Comparison of ENCODE assay signal across 16 mouse cellular contexts in genomic region chr8:46421515-46421914, GRCm38 (mm10). TPM values are rescaled to one million over a fixed set of nuclear protein-coding genes. Genes with fewer than 3 reads are reported as not detected.
A peak's percentile ranks its signal among the peaks of the same experiment; 100 is the strongest.
DNase-seq lines count a peak whose midpoint lies in the region; ATAC-seq and TF ChIP-seq lines count a peak whose summit lies in the region.
"Had no signal": no experiment of that assay in that cellular context is flagged by ENCODE, and none has a peak within 500 bp of the region (broad histone marks: within the 10 kb centered on the region; RNA-seq: fewer than 3 reads in every experiment).

No protein-coding gene starts in this region.

- no peak overlapping the region for H3K4me2 ChIP-seq in lung, embryonic 14.5 days
- H3K4me2 ChIP-seq in heart, embryonic 12.5 days, result no peak overlapping the region
- H3K4me2 ChIP-seq in forebrain, embryonic 14.5 days (ENCODE audit: low read length), result no peak overlapping the region
- no peak overlapping the region for H3K4me2 ChIP-seq in kidney, embryonic 14.5 days (replicated peaks; ENCODE audit: low read depth, low read length)
- H3K4me2 ChIP-seq: embryonic facial prominence, embryonic 15.5 days; hindbrain, embryonic 14.5 days; intestine, embryonic 15.5 days; kidney, embryonic 15.5 days; limb, embryonic 15.5 days; midbrain, embryonic 15.5 days had no signal

- H3K4me3 ChIP-seq in lung, embryonic 14.5 days (ENCODE audit: low read depth, low read length), result no peak overlapping the region
- no peak overlapping the region for H3K4me3 ChIP-seq in lung, adult 2 months (replicated peaks; ENCODE audit: extremely low read depth, low read depth, low read length)
- H3K4me3 ChIP-seq in heart, embryonic 12.5 days, result no peak overlapping the region
- H3K4me3 ChIP-seq in forebrain, embryonic 14.5 days (ENCODE audit: low read depth, low read length), result no peak overlapping the region
- no peak overlapping the region for H3K4me3 ChIP-seq in kidney, embryonic 14.5 days (ENCODE audit: low read length)
- H3K4me3 ChIP-seq: embryonic facial prominence, embryonic 15.5 days; intestine, embryonic 15.5 days; kidney, embryonic 15.5 days; limb, embryonic 15.5 days; midbrain, embryonic 15.5 days had no signal

- no peak for ATAC-seq in lung, embryonic 14.5 days (ENCODE audit: insufficient read depth)
- ATAC-seq in heart, embryonic 12.5 days (ENCODE audit: insufficient number of reproducible peaks, low FRiP score), result peak; percentile 69
- ATAC-seq in forebrain, embryonic 14.5 days, result no peak
- ATAC-seq in kidney, embryonic 14.5 days (ENCODE audit: low FRiP score, low TSS enrichment), result no peak
- ATAC-seq: intestine, embryonic 15.5 days; midbrain, embryonic 15.5 days had no signal

- no peak for TF ChIP-seq CTCF in lung, embryonic 14.5 days (IDR thresholded peaks at IDR 0.05; ENCODE audit: low read depth)
- no peak for TF ChIP-seq CTCF in lung, adult 2 months (IDR thresholded peaks at IDR 0.05; ENCODE audit: insufficient read depth, low read length)

- no peaks in the 10 kb centered on the region for H3K36me3 ChIP-seq in lung, embryonic 14.5 days (ENCODE audit: insufficient read depth)
- H3K36me3 ChIP-seq in heart, embryonic 12.5 days, result no peaks in the 10 kb centered on the region
- no peaks in the 10 kb centered on the region for H3K36me3 ChIP-seq in forebrain, embryonic 14.5 days (ENCODE audit: control insufficient read depth, insufficient read depth, low read length)
- no peaks in the 10 kb centered on the region for H3K36me3 ChIP-seq in kidney, embryonic 14.5 days (ENCODE audit: control insufficient read depth, insufficient read depth, low read length)
- H3K36me3 ChIP-seq: embryonic facial prominence, embryonic 15.5 days; intestine, embryonic 15.5 days; kidney, embryonic 15.5 days; limb, embryonic 15.5 days; midbrain, embryonic 15.5 days had no signal

- no peaks in the 10 kb centered on the region for H3K4me1 ChIP-seq in lung, embryonic 14.5 days (ENCODE audit: insufficient read depth)
- no peaks in the 10 kb centered on the region for H3K4me1 ChIP-seq in lung, adult 2 months (ENCODE audit: control insufficient read depth, insufficient read depth, low read length)
- peaks cover 14% of the 10 kb centered on the region for H3K4me1 ChIP-seq in heart, embryonic 12.5 days (replicated peaks)
- H3K4me1 ChIP-seq in forebrain, embryonic 14.5 days (ENCODE audit: control insufficient read depth, insufficient read depth, low read length), result no peaks in the 10 kb centered on the region
- H3K4me1 ChIP-seq in kidney, embryonic 14.5 days (ENCODE audit: control insufficient read depth, insufficient read depth, low read length), result no peaks in the 10 kb centered on the region
- H3K4me1 ChIP-seq: embryonic facial prominence, embryonic 15.5 days; intestine, embryonic 15.5 days; kidney, embryonic 15.5 days; limb, embryonic 15.5 days; midbrain, embryonic 15.5 days had no signal

- H3K27ac ChIP-seq in lung, embryonic 14.5 days (ENCODE audit: low read depth), result no peak overlapping the region
- H3K27ac ChIP-seq in heart, embryonic 12.5 days (ENCODE audit: poor library complexity, severe bottlenecking), result 0 out of 2 replicates have a peak overlapping the region, but pooled peaks have one; percentile 41
- no peak overlapping the region for H3K27ac ChIP-seq in forebrain, embryonic 14.5 days (ENCODE audit: low read depth, low read length)
- no peak overlapping the region for H3K27ac ChIP-seq in kidney, embryonic 14.5 days (ENCODE audit: low read depth, low read length)
- H3K27ac ChIP-seq: embryonic facial prominence, embryonic 15.5 days; hindbrain, embryonic 14.5 days; intestine, embryonic 15.5 days; kidney, embryonic 15.5 days; limb, embryonic 15.5 days; midbrain, embryonic 15.5 days had no signal

- DNase-seq in lung, embryonic 14.5 days, result peak; percentile 13
- DNase-seq in lung, adult 2 months, result no peak
- peak; percentile 30 for DNase-seq in heart, postnatal 4 days
- DNase-seq in skeletal muscle tissue, adult 2 months (ENCODE audit: low read depth, low spot score), result peak; percentile 59
- DNase-seq in cerebellum, adult 8-10 months, result no peak
- no peak for DNase-seq in forebrain, embryonic 14.5 days (ENCODE audit: low spot score)
- DNase-seq: cerebellum, adult 11-12 months; layer of hippocampus, postnatal 36 days had no signal

- no peak overlapping the region for H3K9ac ChIP-seq in lung, embryonic 14.5 days
- no peak overlapping the region for H3K9ac ChIP-seq in heart, embryonic 12.5 days
- no peak overlapping the region for H3K9ac ChIP-seq in forebrain, embryonic 14.5 days (ENCODE audit: low read length)
- H3K9ac ChIP-seq in kidney, embryonic 14.5 days (ENCODE audit: low read depth, low read length), result no peak overlapping the region
- H3K9ac ChIP-seq: embryonic facial prominence, embryonic 15.5 days; hindbrain, embryonic 14.5 days; intestine, embryonic 15.5 days; kidney, embryonic 15.5 days; limb, embryonic 15.5 days; midbrain, embryonic 15.5 days had no signal

- H3K9me3 ChIP-seq in lung, embryonic 14.5 days (ENCODE audit: low read depth, low read length), result no peaks in the 10 kb centered on the region
- H3K9me3 ChIP-seq in heart, embryonic 12.5 days (replicated peaks), result no peaks in the 10 kb centered on the region
- H3K9me3 ChIP-seq in forebrain, embryonic 14.5 days (replicated peaks; ENCODE audit: control insufficient read depth, low read length), result no peaks in the 10 kb centered on the region
- no peaks in the 10 kb centered on the region for H3K9me3 ChIP-seq in kidney, embryonic 14.5 days (ENCODE audit: control insufficient read depth, low read length)
- H3K9me3 ChIP-seq: embryonic facial prominence, embryonic 15.5 days; intestine, embryonic 15.5 days; kidney, embryonic 15.5 days; limb, embryonic 15.5 days; midbrain, embryonic 15.5 days had no signal

- no peaks in the 10 kb centered on the region for H3K27me3 ChIP-seq in lung, embryonic 14.5 days (ENCODE audit: insufficient read depth, low read length)
- H3K27me3 ChIP-seq in heart, embryonic 12.5 days (replicated peaks), result no peaks in the 10 kb centered on the region
- H3K27me3 ChIP-seq in forebrain, embryonic 14.5 days (replicated peaks; ENCODE audit: control insufficient read depth, insufficient read depth, low read length), result no peaks in the 10 kb centered on the region
- H3K27me3 ChIP-seq in kidney, embryonic 14.5 days (ENCODE audit: control insufficient read depth, insufficient read depth, low read length), result no peaks in the 10 kb centered on the region
- H3K27me3 ChIP-seq: embryonic facial prominence, embryonic 15.5 days; intestine, embryonic 15.5 days; kidney, embryonic 15.5 days; limb, embryonic 15.5 days; midbrain, embryonic 15.5 days had no signal

- 54% methylated on average over 6 of the region's 6 CpGs for WGBS in lung, embryonic 14.5 days
- WGBS in lung, adult 2 months, result 54% methylated on average over 6 of the region's 6 CpGs
- WGBS in heart, embryonic 12.5 days, result 20% methylated on average over 6 of the region's 6 CpGs
- 82% methylated on average over 6 of the region's 6 CpGs for WGBS in forebrain, embryonic 14.5 days
- 70% methylated on average over 6 of the region's 6 CpGs for WGBS in kidney, embryonic 14.5 days

- no peak for TF ChIP-seq POLR2A in lung, adult 2 months (IDR thresholded peaks at IDR 0.05; ENCODE audit: borderline replicate concordance, extremely low read depth, low read depth, low read length)

RNA-seq across cellular contexts. Expression of gene Acsl1, which starts 49.3 kb away (rescaled TPM):
- 15.7 and 16.1 TPM in 2 replicates for polyA plus RNA-seq in lung, embryonic 14.5 days (2014; fragmentation: Nextera tagmentation; extraction: Ambion mirVana)
- 31.1 and 39.1 TPM in 2 replicates for polyA plus RNA-seq in lung, adult 2 months (2012; rRNA removed)
- 23.3 and 24.5 TPM in 2 replicates for polyA plus RNA-seq in heart, embryonic 12.5 days (2016; fragmentation: Nextera tagmentation; extraction: Ambion mirVana)
- total RNA-seq in heart, postnatal 4 days (2021), result 100 to 1,000 TPM; 639 to 652 TPM
- polyA plus RNA-seq in forebrain, embryonic 14.5 days (2014; fragmentation: Nextera tagmentation; extraction: Ambion mirVana), result 8.8 and 10.0 TPM in 2 replicates
- polyA plus RNA-seq in kidney, embryonic 14.5 days (2014; fragmentation: Nextera tagmentation; extraction: Ambion mirVana), result 9.7 and 16.1 TPM in 2 replicates

Comparison
In these comparisons a context has a peak if more than half of its experiments do, and no peak if none do; other contexts are left out.
1. DNase-seq: peak in lung, embryonic 14.5 days (single experiment), heart, postnatal 4 days (single experiment) and skeletal muscle tissue, adult 2 months (single experiment); none in lung, adult 2 months (single experiment), cerebellum, adult 8-10 months (single experiment) and forebrain, embryonic 14.5 days (single experiment).